Mouse (Mus musculus): ENCODE data around the gene Ppp1r7. TPM values are rescaled to one million over a fixed set of nuclear protein-coding genes. Genes with fewer than 3 reads are reported as not detected.
"Not testable (repeated sequence)": the region's sequence is repeated elsewhere in the genome, so short reads cannot be mapped to it uniquely, and the experiment has no call there.

Gene Ppp1r7
- polyA plus RNA-seq (2015; fragmentation: Nextera tagmentation; extraction: Ambion mirVana), result 50.8 and 58.7 TPM in 2 replicates

- Histone ChIP-seq H3K9me3 (ENCODE audit: control insufficient read depth, low read length) (no peaks in the 10 kb centered on the region), H3K4me3 (ENCODE audit: low read length) (peak within 1 kb of the TSS; percentile 98)
- WGBS, result under 1% methylated on average over 63 of the region's 63 CpGs
Measured at GRCm38 (mm10) chr1:93342648-93343503, at the start of gene Ppp1r7, which contains the start of gene Pask. TSS of gene Ppp1r7 (plus strand) at chr1:93342854. TSS of gene Pask (minus strand) at chr1:93343482.

GRCm38 (mm10) chr1:93294491-93294890 is 48.2 kb upstream of the Ppp1r7 start:
- not testable (repeated sequence) for H3K4me2 ChIP-seq (ENCODE audit: low read depth, low read length); H3K27ac ChIP-seq (ENCODE audit: low read length); H3K9ac ChIP-seq (ENCODE audit: low read depth, low read length); H3K27me3 ChIP-seq (replicated peaks; ENCODE audit: control insufficient read depth, insufficient read depth, low read length); H3K4me1 ChIP-seq (ENCODE audit: control insufficient read depth, insufficient read depth, low read length); H3K4me3 ChIP-seq (ENCODE audit: low read length); H3K36me3 ChIP-seq (ENCODE audit: control insufficient read depth, insufficient read depth, low read length); H3K9me3 ChIP-seq (ENCODE audit: control insufficient read depth, low read length); ATAC-seq
- WGBS, result 80% methylated on average over 3 of the region's 3 CpGs

More at GRCm38 (mm10) chr1:93342648-93343503, at the start of gene Ppp1r7, which contains the start of gene Pask:
- Histone ChIP-seq H3K27me3 (replicated peaks; ENCODE audit: control insufficient read depth, insufficient read depth, low read length) (no peaks in the 10 kb centered on the region), H3K27ac (ENCODE audit: low read length) (peak within 1 kb of the TSS; percentile 51), H3K4me2 (ENCODE audit: low read depth, low read length) (peak within 1 kb of the TSS; percentile 83), H3K9ac (ENCODE audit: low read depth, low read length) (peak within 1 kb of the TSS; percentile 93), H3K4me1 (ENCODE audit: control insufficient read depth, insufficient read depth, low read length) (peaks cover 10% of the 10 kb centered on the region), H3K36me3 (ENCODE audit: control insufficient read depth, insufficient read depth, low read length) (no peaks in the 10 kb centered on the region)
- ATAC-seq, result peak; percentile 96

GRCm38 (mm10) chr1:93299791-93300190 is 42.9 kb upstream of the Ppp1r7 start:
- Histone ChIP-seq H3K4me2 (ENCODE audit: low read depth, low read length) (no peak overlapping the region), H3K27ac (ENCODE audit: low read length) (no peak overlapping the region), H3K4me1 (ENCODE audit: control insufficient read depth, insufficient read depth, low read length) (peaks cover 3% of the 10 kb centered on the region), H3K27me3 (replicated peaks; ENCODE audit: control insufficient read depth, insufficient read depth, low read length) (no peaks in the 10 kb centered on the region), H3K9me3 (ENCODE audit: control insufficient read depth, low read length) (no peaks in the 10 kb centered on the region), H3K9ac (ENCODE audit: low read depth, low read length) (no peak overlapping the region), H3K36me3 (ENCODE audit: control insufficient read depth, insufficient read depth, low read length) (0 out of 2 replicates have a peak, but pooled peaks cover 7% of the 10 kb centered on the region), H3K4me3 (ENCODE audit: low read length) (no peak overlapping the region)
- WGBS, result 62% methylated on average over 4 of the region's 4 CpGs
- 0 out of 2 replicates have a peak, but pooled peaks have one; percentile 36 for ATAC-seq

GRCm38 (mm10) chr1:93300578-93300977 is 42.1 kb upstream of the Ppp1r7 start:
- 0 out of 2 replicates have a peak, but pooled peaks cover 7% of the 10 kb centered on the region for H3K36me3 ChIP-seq (ENCODE audit: control insufficient read depth, insufficient read depth, low read length)

GRCm38 (mm10) chr1:93305581-93306337 is 36.9 kb upstream of the Ppp1r7 start, which contains the start of gene Mterf4:
TSS of gene Mterf4 (minus strand) at chr1:93305915.
- no peaks in the 10 kb centered on the region for H3K36me3 ChIP-seq (ENCODE audit: control insufficient read depth, insufficient read depth, low read length)
- no peak within 1 kb of the TSS for H3K27ac ChIP-seq (ENCODE audit: low read length)
- H3K27me3 ChIP-seq (replicated peaks; ENCODE audit: control insufficient read depth, insufficient read depth, low read length), result no peaks in the 10 kb centered on the region
- H3K9me3 ChIP-seq (ENCODE audit: control insufficient read depth, low read length), result no peaks in the 10 kb centered on the region
- H3K4me2 ChIP-seq (ENCODE audit: low read depth, low read length), result peak within 1 kb of the TSS; percentile 74
- H3K4me1 ChIP-seq (ENCODE audit: control insufficient read depth, insufficient read depth, low read length), result peaks cover 7% of the 10 kb centered on the region
- peak within 1 kb of the TSS; percentile 79 for H3K9ac ChIP-seq (ENCODE audit: low read depth, low read length)
- ATAC-seq, result peak; percentile 97
- peak within 1 kb of the TSS; percentile 84 for H3K4me3 ChIP-seq (ENCODE audit: low read length)
- 7% methylated on average over 36 of the region's 36 CpGs for WGBS

More at GRCm38 (mm10) chr1:93300578-93300977, 42.1 kb upstream of the Ppp1r7 start:
- Histone ChIP-seq H3K9me3 (ENCODE audit: control insufficient read depth, low read length) (no peaks in the 10 kb centered on the region), H3K4me3 (ENCODE audit: low read length) (no peak overlapping the region), H3K27me3 (replicated peaks; ENCODE audit: control insufficient read depth, insufficient read depth, low read length) (no peaks in the 10 kb centered on the region), H3K4me1 (ENCODE audit: control insufficient read depth, insufficient read depth, low read length) (peaks cover 7% of the 10 kb centered on the region), H3K9ac (ENCODE audit: low read depth, low read length) (no peak overlapping the region), H3K27ac (ENCODE audit: low read length) (no peak overlapping the region), H3K4me2 (ENCODE audit: low read depth, low read length) (no peak overlapping the region)
- 96% methylated on average over 3 of the region's 3 CpGs for WGBS
- ATAC-seq, result no peak

GRCm38 (mm10) chr1:93323973-93324372 is 18.7 kb upstream of the Ppp1r7 start:
- no peak for ATAC-seq
- peaks cover 9% of the 10 kb centered on the region; the same call in 1 of the 2 replicates for H3K36me3 ChIP-seq (ENCODE audit: control insufficient read depth, insufficient read depth, low read length)
- WGBS, result 89% methylated on average over 6 of the region's 6 CpGs

GRCm38 (mm10) chr1:93326446-93326845 is 16.2 kb upstream of the Ppp1r7 start:
- Histone ChIP-seq H3K9ac (ENCODE audit: low read depth, low read length) (no peak overlapping the region), H3K27me3 (replicated peaks; ENCODE audit: control insufficient read depth, insufficient read depth, low read length) (no peaks in the 10 kb centered on the region), H3K4me2 (ENCODE audit: low read depth, low read length) (no peak overlapping the region), H3K4me3 (ENCODE audit: low read length) (no peak overlapping the region), H3K4me1 (ENCODE audit: control insufficient read depth, insufficient read depth, low read length) (no peaks in the 10 kb centered on the region), H3K36me3 (ENCODE audit: control insufficient read depth, insufficient read depth, low read length) (peaks cover 4% of the 10 kb centered on the region; the same call in 1 of the 2 replicates), H3K27ac (ENCODE audit: low read length) (no peak overlapping the region), H3K9me3 (ENCODE audit: control insufficient read depth, low read length) (no peaks in the 10 kb centered on the region)
- 86% methylated on average over 3 of the region's 3 CpGs for WGBS
- no peak for ATAC-seq

More at GRCm38 (mm10) chr1:93323973-93324372, 18.7 kb upstream of the Ppp1r7 start:
- Histone ChIP-seq H3K4me3 (ENCODE audit: low read length) (no peak overlapping the region), H3K27me3 (replicated peaks; ENCODE audit: control insufficient read depth, insufficient read depth, low read length) (no peaks in the 10 kb centered on the region), H3K4me2 (ENCODE audit: low read depth, low read length) (no peak overlapping the region), H3K4me1 (ENCODE audit: control insufficient read depth, insufficient read depth, low read length) (no peaks in the 10 kb centered on the region), H3K9ac (ENCODE audit: low read depth, low read length) (no peak overlapping the region), H3K27ac (ENCODE audit: low read length) (no peak overlapping the region), H3K9me3 (ENCODE audit: control insufficient read depth, low read length) (no peaks in the 10 kb centered on the region)

- no peak overlapping the region for H3K4me2 ChIP-seq (ENCODE audit: low read depth, low read length)
- no peak overlapping the region for H3K4me3 ChIP-seq (ENCODE audit: low read length)
- peaks cover 6% of the 10 kb centered on the region; the same call in 1 of the 2 replicates for H3K36me3 ChIP-seq (ENCODE audit: control insufficient read depth, insufficient read depth, low read length)
- no peak overlapping the region for H3K27ac ChIP-seq (ENCODE audit: low read length)
- H3K4me1 ChIP-seq (ENCODE audit: control insufficient read depth, insufficient read depth, low read length), result no peaks in the 10 kb centered on the region
- WGBS, result 78% methylated on average over 2 of the region's 2 CpGs
- no peak overlapping the region for H3K9ac ChIP-seq (ENCODE audit: low read depth, low read length)
- no peaks in the 10 kb centered on the region for H3K27me3 ChIP-seq (replicated peaks; ENCODE audit: control insufficient read depth, insufficient read depth, low read length)
- no peaks in the 10 kb centered on the region for H3K9me3 ChIP-seq (ENCODE audit: control insufficient read depth, low read length)
- ATAC-seq, result no peak
Measured at GRCm38 (mm10) chr1:93334621-93335020, 8.0 kb upstream of the Ppp1r7 start.

All from intestine, embryonic 16.5 days (tissue).